Mouse (Mus musculus): ENCODE measurements at regions not wholly inside any gene's neighbourhood (a gene's known extent, or its start where the extent isn't known, plus 50 kb on each side); places are given as distances from the start of the nearest gene placed in this dataset.

GRCm38 (mm10) chr3:141140606-141141005 lies 71.5 kb downstream of the Pdha2 start:
- DNase-seq (ENCODE audit: low spot score), result no peak

GRCm38 (mm10) chr3:141112387-141113163 lies 99.6 kb downstream of the Pdha2 start:
- peak; percentile 7 for DNase-seq (ENCODE audit: low spot score)

GRCm38 (mm10) chr3:141111705-141112385 lies 100.3 kb downstream of the Pdha2 start:
- DNase-seq (ENCODE audit: low spot score), result no peak

All from yolk sac, embryonic 10.5 days (tissue).